Mouse (Mus musculus): ENCODE results near the gene Wdr12. TPM values are rescaled to one million over a fixed set of nuclear protein-coding genes. Genes with fewer than 3 reads are reported as not detected.

Wdr12 gene
- polyA plus RNA-seq (2014; fragmentation: Nextera tagmentation; extraction: Ambion mirVana) = 52.3 and 53.8 TPM in 2 replicates

- DNase-seq (ENCODE audit: low spot score) (peak; percentile 96), ATAC-seq (ENCODE audit: insufficient number of reproducible peaks, low FRiP score, low TSS enrichment, low read depth) (peak; percentile 97)
- Histone ChIP-seq H3K4me1 (ENCODE audit: control insufficient read depth, insufficient read depth, low read length) (peaks cover 3% of the 10 kb centered on the region; the same call in 1 of the 2 replicates), H3K27me3 (ENCODE audit: control insufficient read depth, insufficient read depth, low read length) (no peaks in the 10 kb centered on the region), H3K9me3 (ENCODE audit: control insufficient read depth, low read length) (no peaks in the 10 kb centered on the region), H3K4me3 (ENCODE audit: low read depth, low read length) (peak within 1 kb of the TSS; percentile 69), H3K27ac (replicated peaks; ENCODE audit: low read depth, low read length) (peak within 1 kb of the TSS; percentile 96), H3K4me2 (ENCODE audit: low read depth, severe bottlenecking) (peak within 1 kb of the TSS; percentile 58), H3K9ac (ENCODE audit: low read length) (peak within 1 kb of the TSS; percentile 93), H3K36me3 (ENCODE audit: control insufficient read depth, insufficient read depth, low read length) (no peaks in the 10 kb centered on the region)
- WGBS = under 1% methylated on average over 71 of the region's 71 CpGs
Measured at GRCm38 (mm10) chr1:60098024-60098781, at the start of gene Wdr12, which contains the start of gene Carf. Gene Wdr12 (minus strand): TSS chr1:60098645. Gene Carf (plus strand): TSS chr1:60098247.

GRCm38 (mm10) chr1:60137346-60137745 is 38.9 kb upstream of the Wdr12 start:
- 62% methylated on average over 9 of the region's 9 CpGs for WGBS
- Histone ChIP-seq H3K4me3 (ENCODE audit: low read depth, low read length) (no peak overlapping the region), H3K4me1 (ENCODE audit: control insufficient read depth, insufficient read depth, low read length) (no peaks in the 10 kb centered on the region), H3K36me3 (ENCODE audit: control insufficient read depth, insufficient read depth, low read length) (peaks cover 3% of the 10 kb centered on the region; the same call in 1 of the 2 replicates), H3K27ac (replicated peaks; ENCODE audit: low read depth, low read length) (no peak overlapping the region), H3K9me3 (ENCODE audit: control insufficient read depth, low read length) (no peaks in the 10 kb centered on the region), H3K27me3 (ENCODE audit: control insufficient read depth, insufficient read depth, low read length) (no peaks in the 10 kb centered on the region), H3K4me2 (ENCODE audit: low read depth, severe bottlenecking) (no peak overlapping the region), H3K9ac (ENCODE audit: low read length) (no peak overlapping the region)
- ATAC-seq (ENCODE audit: insufficient number of reproducible peaks, low FRiP score, low TSS enrichment, low read depth) (no peak), DNase-seq (ENCODE audit: low spot score) (no peak)

- no peak for ATAC-seq (ENCODE audit: insufficient number of reproducible peaks, low FRiP score, low TSS enrichment, low read depth)
- 66% methylated on average over 7 of the region's 7 CpGs for WGBS
Measured at GRCm38 (mm10) chr1:60117721-60118455, 19.4 kb upstream of the Wdr12 start.

GRCm38 (mm10) chr1:60104582-60104981 is 6.1 kb upstream of the Wdr12 start:
- 92% methylated on average over 1 of the region's 1 CpGs for WGBS
- ATAC-seq (ENCODE audit: insufficient number of reproducible peaks, low FRiP score, low TSS enrichment, low read depth) = no peak
- H3K27me3 ChIP-seq (ENCODE audit: control insufficient read depth, insufficient read depth, low read length) = no peaks in the 10 kb centered on the region
- no peaks in the 10 kb centered on the region for H3K4me1 ChIP-seq (ENCODE audit: control insufficient read depth, insufficient read depth, low read length)
- no peak overlapping the region for H3K27ac ChIP-seq (replicated peaks; ENCODE audit: low read depth, low read length)
- no peak for DNase-seq (ENCODE audit: low spot score)
- H3K4me2 ChIP-seq (ENCODE audit: low read depth, severe bottlenecking) = no peak overlapping the region
- no peak overlapping the region for H3K9ac ChIP-seq (ENCODE audit: low read length)
- H3K4me3 ChIP-seq (ENCODE audit: low read depth, low read length) = no peak overlapping the region
- no peaks in the 10 kb centered on the region for H3K9me3 ChIP-seq (ENCODE audit: control insufficient read depth, low read length)
- H3K36me3 ChIP-seq (ENCODE audit: control insufficient read depth, insufficient read depth, low read length) = no peaks in the 10 kb centered on the region

More at GRCm38 (mm10) chr1:60117721-60118455, 19.4 kb upstream of the Wdr12 start:
- H3K4me3 ChIP-seq (ENCODE audit: low read depth, low read length) = no peak overlapping the region
- H3K4me1 ChIP-seq (ENCODE audit: control insufficient read depth, insufficient read depth, low read length) = no peaks in the 10 kb centered on the region
- H3K9ac ChIP-seq (ENCODE audit: low read length) = no peak overlapping the region
- H3K4me2 ChIP-seq (ENCODE audit: low read depth, severe bottlenecking) = no peak overlapping the region
- no peaks in the 10 kb centered on the region for H3K36me3 ChIP-seq (ENCODE audit: control insufficient read depth, insufficient read depth, low read length)
- H3K9me3 ChIP-seq (ENCODE audit: control insufficient read depth, low read length) = no peaks in the 10 kb centered on the region
- no peaks in the 10 kb centered on the region for H3K27me3 ChIP-seq (ENCODE audit: control insufficient read depth, insufficient read depth, low read length)
- DNase-seq (ENCODE audit: low spot score) = no peak
- H3K27ac ChIP-seq (replicated peaks; ENCODE audit: low read depth, low read length) = no peak overlapping the region

GRCm38 (mm10) chr1:60098839-60099238 is 394 bp upstream of the Wdr12 start:
- no peaks in the 10 kb centered on the region for H3K27me3 ChIP-seq (ENCODE audit: control insufficient read depth, insufficient read depth, low read length)
- no peaks in the 10 kb centered on the region for H3K36me3 ChIP-seq (ENCODE audit: control insufficient read depth, insufficient read depth, low read length)
- WGBS = 12% methylated on average over 9 of the region's 9 CpGs
- peak overlapping the region; percentile 93 for H3K9ac ChIP-seq (ENCODE audit: low read length)
- peak overlapping the region; percentile 58 for H3K4me2 ChIP-seq (ENCODE audit: low read depth, severe bottlenecking)
- peak overlapping the region; percentile 69 for H3K4me3 ChIP-seq (ENCODE audit: low read depth, low read length)
- peaks cover 3% of the 10 kb centered on the region; the same call in 1 of the 2 replicates for H3K4me1 ChIP-seq (ENCODE audit: control insufficient read depth, insufficient read depth, low read length)
- no peaks in the 10 kb centered on the region for H3K9me3 ChIP-seq (ENCODE audit: control insufficient read depth, low read length)
- DNase-seq (ENCODE audit: low spot score) = no peak
- no peak overlapping the region; the same call in 1 of the 2 replicates for H3K27ac ChIP-seq (replicated peaks; ENCODE audit: low read depth, low read length)
- ATAC-seq (ENCODE audit: insufficient number of reproducible peaks, low FRiP score, low TSS enrichment, low read depth) = no peak; the same call in 1 of the 2 replicates

GRCm38 (mm10) chr1:60097277-60098023 is 995 bp downstream of the Wdr12 start:
- peak overlapping the region; percentile 50; the same call in 1 of the 2 replicates for H3K9ac ChIP-seq (ENCODE audit: low read length)
- H3K4me3 ChIP-seq (ENCODE audit: low read depth, low read length) = peak overlapping the region; percentile 69
- H3K36me3 ChIP-seq (ENCODE audit: control insufficient read depth, insufficient read depth, low read length) = no peaks in the 10 kb centered on the region; the same call in 1 of the 2 replicates
- peak; percentile 77 for DNase-seq (ENCODE audit: low spot score)
- peak overlapping the region; percentile 96 for H3K27ac ChIP-seq (replicated peaks; ENCODE audit: low read depth, low read length)
- under 1% methylated on average over 25 of the region's 25 CpGs for WGBS
- ATAC-seq (ENCODE audit: insufficient number of reproducible peaks, low FRiP score, low TSS enrichment, low read depth) = peak; percentile 86
- no peaks in the 10 kb centered on the region for H3K27me3 ChIP-seq (ENCODE audit: control insufficient read depth, insufficient read depth, low read length)
- peak overlapping the region; percentile 49 for H3K4me2 ChIP-seq (ENCODE audit: low read depth, severe bottlenecking)
- H3K4me1 ChIP-seq (ENCODE audit: control insufficient read depth, insufficient read depth, low read length) = peaks cover 3% of the 10 kb centered on the region; the same call in 1 of the 2 replicates
- no peaks in the 10 kb centered on the region for H3K9me3 ChIP-seq (ENCODE audit: control insufficient read depth, low read length)

GRCm38 (mm10) chr1:60096572-60097276 is 1.7 kb downstream of the Wdr12 start:
- H3K4me2 ChIP-seq (ENCODE audit: low read depth, severe bottlenecking) = peak overlapping the region; percentile 49
- H3K27me3 ChIP-seq (ENCODE audit: control insufficient read depth, insufficient read depth, low read length) = no peaks in the 10 kb centered on the region
- no peaks in the 10 kb centered on the region; the same call in 1 of the 2 replicates for H3K36me3 ChIP-seq (ENCODE audit: control insufficient read depth, insufficient read depth, low read length)
- H3K4me1 ChIP-seq (ENCODE audit: control insufficient read depth, insufficient read depth, low read length) = peaks cover 3% of the 10 kb centered on the region; the same call in 1 of the 2 replicates
- DNase-seq (ENCODE audit: low spot score) (peak; percentile 24), ATAC-seq (ENCODE audit: insufficient number of reproducible peaks, low FRiP score, low TSS enrichment, low read depth) (no peak)
- peak overlapping the region; percentile 7; the same call in 1 of the 2 replicates for H3K9ac ChIP-seq (ENCODE audit: low read length)
- peak overlapping the region; percentile 69 for H3K4me3 ChIP-seq (ENCODE audit: low read depth, low read length)
- no peak overlapping the region for H3K27ac ChIP-seq (replicated peaks; ENCODE audit: low read depth, low read length)
- H3K9me3 ChIP-seq (ENCODE audit: control insufficient read depth, low read length) = no peaks in the 10 kb centered on the region
- WGBS = 11% methylated on average over 13 of the region's 13 CpGs
